Mouse (Mus musculus): ENCODE data around the gene Coasy.

GRCm38 (mm10) chr11:101130056-101130756 is 47.8 kb downstream of the Coasy start:
- TF ChIP-seq GATA1 (IDR thresholded peaks at IDR 0.05; ENCODE audit: low read length) (no peak), TAL1 (IDR thresholded peaks at IDR 0.05; ENCODE audit: low read length) (no peak)

Data from erythroblast, embryonic 14.5 days (primary cell).